Mouse (Mus musculus) hindbrain, embryonic 12.5 days (tissue): ENCODE measurements at regions not wholly inside any gene's neighbourhood (a gene's known extent, or its start where the extent isn't known, plus 50 kb on each side); places are given as distances from the start of the nearest gene placed in this dataset.

ENCODE experiments used
- ATAC-seq: fragments of 200-750 bp; cut with Nextera tagmentation; 2 replicates; pipeline ENCODE4 v1.8.0; 2017; ENCODE audit warnings: moderate TSS enrichment; ENCODE audit not compliant: low FRiP score
- H3K27ac ChIP-seq: fragments of 300-500 bp; sonication (generic); 2 replicates; pipeline ENCODE4 v1.5.1; 2016; ENCODE audit warnings: mild to moderate bottlenecking
- H3K27me3 ChIP-seq: fragments of 300-500 bp; sonication (generic); 2 replicates; pipeline ENCODE4 v1.6.1; 2016; ENCODE audit warnings: mild to moderate bottlenecking
- H3K36me3 ChIP-seq: fragments of 300-500 bp; sonication (generic); 2 replicates; pipeline ENCODE4 v1.6.1; 2016; ENCODE audit warnings: mild to moderate bottlenecking
- H3K4me1 ChIP-seq: fragments of 300-500 bp; sonication (generic); 2 replicates; pipeline ENCODE4 v1.6.1; 2016
- H3K4me2 ChIP-seq: fragments of 300-500 bp; sonication (generic); replicated peaks from 2 replicates; pipeline ENCODE4 v1.6.1; 2016; ENCODE audit warnings: mild to moderate bottlenecking
- H3K4me3 ChIP-seq: fragments of 300-500 bp; sonication (generic); 2 replicates; pipeline ENCODE4 v1.5.1; 2016; ENCODE audit warnings: mild to moderate bottlenecking
- H3K9ac ChIP-seq: fragments of 300-500 bp; sonication (generic); 2 replicates; pipeline ENCODE4 v1.6.1; 2016; ENCODE audit warnings: mild to moderate bottlenecking, moderate library complexity
- H3K9me3 ChIP-seq: fragments of 300-500 bp; sonication (generic); replicated peaks from 2 replicates; pipeline ENCODE4 v1.6.1; 2016; ENCODE audit warnings: mild to moderate bottlenecking
- WGBS: fragments of 180-500 bp; shearing (Covaris S2); methylation state at CpG from one replicate; pipeline ENCODE4 v1.1.7; 2016; 5-methylcytosine and 5-hydroxymethylcytosine counted together

DNA sequence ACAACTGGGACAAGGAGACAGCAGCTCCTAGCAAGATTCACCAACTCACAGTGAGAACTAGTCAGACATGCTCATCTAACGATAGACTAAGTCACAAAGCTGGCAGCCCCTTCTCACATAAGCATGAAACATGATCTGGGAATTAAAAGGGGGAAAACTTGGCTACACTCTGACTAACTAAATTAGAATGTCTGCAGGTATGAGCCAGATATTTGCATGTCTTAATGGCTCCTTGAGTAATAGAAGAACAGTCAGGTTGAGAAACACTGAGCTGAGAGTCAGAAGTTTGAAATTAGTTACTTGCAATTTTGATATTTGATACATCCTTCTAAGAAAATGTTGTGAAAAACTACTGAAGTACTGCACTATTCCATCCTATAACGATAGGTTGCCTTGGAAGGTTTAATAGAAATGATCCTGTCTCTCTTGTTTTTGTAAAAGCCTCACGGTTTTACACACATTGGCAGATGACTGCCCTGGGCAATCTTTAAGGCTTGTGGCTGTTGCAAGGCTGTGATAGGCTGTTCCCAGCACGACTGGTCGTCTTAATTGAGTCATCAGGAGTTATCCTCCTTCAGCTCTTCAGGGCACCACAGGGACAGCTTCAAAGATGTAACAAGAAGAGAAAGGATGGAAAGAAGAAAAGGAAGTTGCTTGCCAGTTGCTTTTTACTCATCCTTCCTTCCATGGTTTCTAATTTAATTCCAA, 54.8 kb upstream of the Gpc5 start:
- 42% methylated on average over 5 of the region's 5 CpGs for WGBS
- no peaks in the 10 kb centered on the region for H3K9me3 ChIP-seq
- no peak for ATAC-seq
- no peak overlapping the region for H3K4me2 ChIP-seq
- H3K36me3 ChIP-seq: no peaks in the 10 kb centered on the region
- H3K9ac ChIP-seq: no peak overlapping the region
- H3K27ac ChIP-seq: no peak overlapping the region
- H3K4me1 ChIP-seq: 0 out of 2 replicates have a peak, but pooled peaks cover 4% of the 10 kb centered on the region
- no peaks in the 10 kb centered on the region for H3K27me3 ChIP-seq
- H3K4me3 ChIP-seq: no peak overlapping the region

DNA sequence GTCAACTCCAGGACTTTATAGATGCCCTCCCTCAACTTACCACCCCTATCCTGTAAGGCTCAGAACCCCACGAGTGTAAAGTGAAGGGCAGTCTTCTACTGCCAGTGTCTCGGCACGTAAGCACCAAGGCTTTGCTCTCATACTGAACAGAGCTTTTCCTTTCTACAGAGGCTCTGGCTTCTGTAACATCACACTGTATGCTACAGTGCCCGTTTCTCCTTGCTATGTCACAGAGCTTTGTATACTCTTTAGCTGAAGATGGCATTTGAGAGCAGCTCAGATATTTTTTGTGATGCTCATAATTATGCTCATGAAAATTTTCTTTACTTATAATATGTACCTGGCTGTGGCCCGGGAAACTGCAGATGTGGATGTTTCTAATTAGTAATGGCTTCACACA, 53.2 kb upstream of the Gpc5 start:
- peaks cover 4% of the 10 kb centered on the region for H3K36me3 ChIP-seq
- peaks cover 14% of the 10 kb centered on the region for H3K4me1 ChIP-seq
- H3K9ac ChIP-seq: no peak overlapping the region
- no peak for ATAC-seq
- H3K4me2 ChIP-seq: no peak overlapping the region
- 64% methylated on average over 5 of the region's 5 CpGs for WGBS
- H3K9me3 ChIP-seq: no peaks in the 10 kb centered on the region
- no peak overlapping the region for H3K4me3 ChIP-seq
- H3K27me3 ChIP-seq: no peaks in the 10 kb centered on the region
- H3K27ac ChIP-seq: no peak overlapping the region

DNA sequence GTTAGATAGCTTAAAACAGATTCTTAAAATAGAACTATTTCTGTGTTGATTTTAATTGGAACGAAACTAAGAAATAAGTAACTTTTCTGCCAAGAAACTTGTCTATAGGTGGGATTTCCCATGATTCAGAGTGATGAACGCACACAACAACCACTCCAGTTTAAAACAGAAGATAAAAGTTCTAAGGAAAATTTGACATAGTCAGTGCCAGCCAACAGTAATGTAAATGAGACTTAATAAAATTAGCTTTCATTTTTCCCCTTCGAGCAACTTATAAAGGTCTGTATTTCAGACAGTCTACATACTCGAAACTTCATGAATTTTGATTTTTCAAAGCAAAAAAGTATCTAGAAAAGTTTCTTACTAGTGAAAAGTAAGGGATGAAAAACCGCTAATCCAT, 52.5 kb upstream of the Gpc5 start:
- H3K4me1 ChIP-seq: peaks cover 19% of the 10 kb centered on the region
- 80% methylated on average over 5 of the region's 5 CpGs for WGBS
- H3K9ac ChIP-seq: no peak overlapping the region
- H3K4me3 ChIP-seq: no peak overlapping the region
- H3K9me3 ChIP-seq: no peaks in the 10 kb centered on the region
- no peak overlapping the region for H3K27ac ChIP-seq
- peaks cover 12% of the 10 kb centered on the region for H3K36me3 ChIP-seq
- H3K27me3 ChIP-seq: no peaks in the 10 kb centered on the region
- H3K4me2 ChIP-seq: no peak overlapping the region
- no peak for ATAC-seq

DNA sequence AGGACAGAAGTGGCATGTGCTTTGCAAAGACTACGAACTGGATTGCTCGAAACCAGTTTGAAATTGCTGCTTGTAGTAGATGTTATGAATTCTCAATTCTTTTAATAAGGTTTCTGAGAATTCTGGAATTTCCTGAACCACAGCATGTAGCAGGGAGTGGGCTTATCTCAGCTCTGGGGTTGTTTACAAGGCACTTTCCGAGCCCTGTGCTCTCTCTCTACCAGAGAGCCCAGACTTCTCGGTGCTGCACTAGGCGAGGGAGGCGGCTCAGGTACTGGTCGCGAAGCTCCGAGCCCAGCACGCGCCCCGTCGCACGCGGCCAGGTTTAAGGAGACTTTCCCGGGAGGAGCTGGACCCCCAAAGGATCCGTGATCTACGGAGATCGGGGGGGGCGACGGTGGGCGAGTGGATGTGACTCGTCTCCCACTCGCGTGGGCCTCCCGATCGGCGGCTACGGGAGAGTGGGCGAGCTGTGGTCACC, 51.9 kb upstream of the Gpc5 start:
- H3K9me3 ChIP-seq: no peaks in the 10 kb centered on the region
- ATAC-seq: peak; percentile 20
- peak overlapping the region; percentile 71 for H3K4me2 ChIP-seq
- peak overlapping the region; percentile 100 for H3K4me3 ChIP-seq
- 3% methylated on average over 30 of the region's 30 CpGs for WGBS
- no peaks in the 10 kb centered on the region for H3K27me3 ChIP-seq
- H3K27ac ChIP-seq: peak overlapping the region; percentile 98; the same call in 1 of the 2 replicates
- peaks cover 22% of the 10 kb centered on the region for H3K4me1 ChIP-seq
- peaks cover 16% of the 10 kb centered on the region for H3K36me3 ChIP-seq
- peak overlapping the region; percentile 99 for H3K9ac ChIP-seq

DNA sequence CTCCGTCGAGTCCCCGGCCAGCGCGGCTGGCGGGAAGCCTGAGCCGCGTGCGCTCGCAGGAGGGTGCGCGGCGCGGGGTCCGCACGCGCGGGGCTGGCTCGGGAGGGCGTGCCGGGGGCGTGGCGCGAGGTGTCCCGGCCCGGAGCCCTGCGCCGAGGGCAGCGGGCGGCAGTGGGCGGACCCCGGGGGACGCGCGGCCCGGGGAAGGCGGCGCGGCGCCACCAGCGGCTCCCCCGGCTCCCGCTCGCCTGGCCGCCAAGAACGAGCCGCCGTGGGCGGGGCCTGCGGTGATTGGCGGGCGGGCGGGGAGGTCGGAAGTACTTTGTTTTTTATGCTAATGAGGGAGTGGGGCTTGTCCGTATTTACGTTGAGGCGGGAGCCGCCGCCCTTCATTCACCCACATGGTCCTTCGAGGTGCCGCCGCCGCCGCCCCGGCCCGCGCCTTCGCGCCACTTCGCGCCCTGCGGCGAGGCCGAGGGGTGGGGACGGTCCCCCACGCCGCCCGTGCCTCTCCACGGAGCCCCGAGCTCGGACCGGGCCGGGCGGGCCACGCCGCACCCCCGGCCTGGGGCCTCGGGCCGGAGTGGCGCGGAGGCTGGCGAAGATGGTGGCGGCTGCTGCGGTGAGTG, 51.3 kb upstream of the Gpc5 start:
- no peaks in the 10 kb centered on the region for H3K9me3 ChIP-seq
- peaks cover 22% of the 10 kb centered on the region for H3K36me3 ChIP-seq
- peak overlapping the region; percentile 99 for H3K9ac ChIP-seq
- peak overlapping the region; percentile 100 for H3K4me3 ChIP-seq
- peak overlapping the region; percentile 98 for H3K27ac ChIP-seq
- H3K4me1 ChIP-seq: peaks cover 22% of the 10 kb centered on the region
- peak; percentile 87 for ATAC-seq
- no peaks in the 10 kb centered on the region for H3K27me3 ChIP-seq
- WGBS: under 1% methylated on average over 77 of the region's 94 CpGs
- peak overlapping the region; percentile 71 for H3K4me2 ChIP-seq

DNA sequence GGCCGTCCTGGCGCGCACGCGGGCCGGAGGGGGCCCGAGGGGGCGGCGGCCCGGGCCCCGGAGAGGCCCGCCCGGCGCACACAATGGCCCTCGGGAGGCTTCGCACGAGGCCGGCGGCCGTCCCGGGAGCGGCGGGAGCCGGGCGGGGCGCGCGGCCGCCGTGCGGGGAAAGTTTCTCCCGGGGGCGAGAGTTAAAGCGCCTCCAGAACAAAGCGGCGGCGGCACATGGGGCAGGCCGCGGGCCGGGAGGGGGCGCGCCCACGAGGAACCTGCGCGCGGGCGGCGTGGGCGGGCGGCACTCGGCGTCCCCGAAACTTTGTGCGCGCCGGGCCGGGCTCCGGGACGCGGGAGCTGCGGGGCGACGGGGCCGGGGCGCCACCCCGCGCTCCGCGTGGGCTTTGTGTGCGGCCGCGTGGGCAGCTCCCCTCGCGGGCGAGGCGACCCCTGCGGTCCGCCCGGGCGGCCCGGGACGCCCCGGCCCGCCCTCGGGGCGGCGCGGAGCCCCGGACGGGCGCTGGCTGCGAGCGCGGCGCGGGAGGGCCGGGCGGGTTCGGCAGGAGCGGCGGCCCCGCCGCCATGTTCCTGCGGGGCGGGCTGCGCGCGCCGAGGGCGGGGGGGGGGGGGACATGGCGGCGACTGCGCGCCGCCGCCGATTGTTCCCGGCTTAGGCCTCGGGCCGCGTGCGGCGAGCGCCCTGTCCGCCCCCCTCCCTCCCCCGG, 50.5 kb upstream of the Gpc5 start:
- Histone ChIP-seq H3K36me3 (peaks cover 29% of the 10 kb centered on the region), H3K4me2 (peak overlapping the region; percentile 71), H3K27me3 (no peaks in the 10 kb centered on the region), H3K4me3 (peak overlapping the region; percentile 100), H3K27ac (peak overlapping the region; percentile 98), H3K9me3 (no peaks in the 10 kb centered on the region), H3K9ac (peak overlapping the region; percentile 99), H3K4me1 (peaks cover 22% of the 10 kb centered on the region)
- WGBS: 0% methylated on average over 24 of the region's 126 CpGs
- peak; percentile 57 for ATAC-seq

DNA sequence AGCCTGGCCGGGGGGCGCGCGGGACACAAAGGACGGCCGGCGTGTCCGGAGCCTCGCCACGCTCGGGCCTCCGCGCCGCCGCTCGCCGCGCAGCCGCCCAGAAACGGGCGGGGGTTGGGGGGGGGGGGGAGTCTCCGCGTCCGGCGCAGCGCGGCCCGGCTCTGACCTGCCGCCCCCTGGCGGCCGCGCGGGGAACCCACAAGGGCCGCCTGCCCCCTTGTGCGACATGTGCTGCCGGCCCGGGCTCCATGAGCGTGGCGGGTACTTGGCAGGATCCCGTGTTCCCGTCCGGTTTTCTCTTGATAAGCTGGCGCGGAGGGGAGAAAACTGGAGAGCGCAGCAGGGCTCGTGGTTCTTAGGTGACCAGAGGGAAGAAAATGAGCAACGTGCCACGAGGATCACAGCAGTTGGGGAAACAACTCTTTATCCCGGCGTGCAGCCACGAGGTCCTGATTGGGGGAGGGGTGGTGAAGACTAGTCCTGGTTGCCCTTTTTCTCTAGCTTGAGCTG, 49.9 kb upstream of the Gpc5 start:
- peak; percentile 85 for ATAC-seq
- Histone ChIP-seq H3K27ac (peak overlapping the region; percentile 98), H3K27me3 (no peaks in the 10 kb centered on the region), H3K4me2 (peak overlapping the region; percentile 71), H3K36me3 (peaks cover 34% of the 10 kb centered on the region), H3K9me3 (no peaks in the 10 kb centered on the region), H3K9ac (peak overlapping the region; percentile 99), H3K4me3 (peak overlapping the region; percentile 100), H3K4me1 (peaks cover 22% of the 10 kb centered on the region)
- WGBS: under 1% methylated on average over 18 of the region's 51 CpGs
